Mouse (Mus musculus): Measurements from ENCODE around the gene Numbl. TPM values are rescaled to one million over a fixed set of nuclear protein-coding genes. Genes with fewer than 3 reads are reported as not detected.
A peak's percentile ranks its signal among the peaks of the same experiment; 100 is the strongest.

Gene Numbl
- total and polyA plus RNA-seq, 3 experiments = 0.81 to 2.9 (median 2.3) TPM

DNA sequence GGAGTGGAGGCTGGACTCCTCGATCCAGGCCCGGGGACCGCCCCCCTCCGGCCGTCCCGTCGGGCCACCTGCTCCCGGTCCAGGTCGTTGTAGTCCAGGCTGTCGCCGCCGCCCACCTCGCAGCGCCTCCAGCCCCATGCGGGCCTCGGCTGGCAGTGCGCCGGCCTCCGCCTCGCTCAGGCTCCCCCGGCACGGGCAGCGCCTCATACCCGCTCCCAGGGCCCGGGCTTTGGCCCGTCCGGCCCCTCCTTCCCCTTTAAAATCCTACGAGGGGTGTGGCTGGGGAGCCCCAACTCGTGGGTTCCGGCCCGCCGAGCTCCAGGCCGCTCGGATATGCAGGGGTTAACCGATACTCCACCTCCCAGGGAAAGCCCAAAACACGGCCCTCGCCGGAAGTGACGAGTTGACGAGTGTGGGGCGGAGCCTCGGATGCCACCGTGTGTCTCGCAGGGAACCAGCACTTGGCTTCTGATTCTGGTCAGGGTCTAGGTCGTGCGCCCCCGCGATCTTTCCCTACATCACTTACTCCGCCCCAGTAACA lies 29.9 kb upstream of the Numbl start, which contains the start of gene Itpkc (continued):
- TF ChIP-seq ZNF384 (IDR thresholded peaks at IDR 0.05; ENCODE audit: low read depth, low read length) (no peak), E2F4 (IDR thresholded peaks at IDR 0.05; ENCODE audit: insufficient replicate concordance, low read depth, low read length) (no peak), GABPA (IDR thresholded peaks at IDR 0.05; ENCODE audit: insufficient replicate concordance, low read depth, low read length) (no peak), MAZ (IDR thresholded peaks at IDR 0.05; ENCODE audit: low read depth, low read length) (peak; percentile 71; the same call in 1 of the 2 replicates), KAT2A (IDR thresholded peaks at IDR 0.05; ENCODE audit: insufficient replicate concordance, low read length) (0 out of 2 replicates have a peak, but pooled peaks have one; percentile 62), EP300 (IDR thresholded peaks at IDR 0.05; ENCODE audit: low read length) (no peak), BHLHE40 (IDR thresholded peaks at IDR 0.05; ENCODE audit: low read depth, low read length) (0 out of 2 replicates have a peak, but pooled peaks have one; percentile 33), USF1 (IDR thresholded peaks at IDR 0.05; ENCODE audit: low read depth, low read length) (no peak), JUND (conservative IDR thresholded peaks at IDR 0.05; ENCODE audit: low read depth, low read length) (no peak), CHD2 (IDR thresholded peaks at IDR 0.05; ENCODE audit: low read length) (0 out of 2 replicates have a peak, but pooled peaks have one; percentile 27), MAFK (IDR thresholded peaks at IDR 0.05; ENCODE audit: insufficient replicate concordance, low read length) (no peak)

DNA sequence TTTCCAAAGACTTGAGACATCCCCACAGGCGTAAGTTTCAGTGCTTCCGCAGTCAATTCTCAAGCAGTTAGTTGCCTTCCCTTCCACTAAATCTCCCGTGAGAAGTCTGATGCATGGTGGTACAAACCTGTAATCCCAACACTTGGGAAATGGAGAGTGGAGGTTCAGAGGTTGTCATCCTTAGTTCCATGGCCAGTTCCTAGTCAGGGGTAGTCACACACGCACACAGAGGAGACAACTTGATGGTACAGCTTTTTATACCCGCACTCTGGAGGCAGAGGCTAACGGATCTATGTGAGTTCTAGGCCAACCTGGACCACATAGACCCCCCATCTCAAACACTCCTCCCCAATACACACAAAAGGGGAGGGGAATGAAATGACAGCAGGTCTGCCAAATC lies 29.4 kb upstream of the Numbl start:
- dilution Hi-C loops (cut with MboI; ENCODE audit: extremely low pct_ligation_motif_present, extremely low pct_unique_long_range_greater_than_20kb, low sequenced_read_pairs) = no loop called here
- peak overlapping the region; percentile 44; the same call in 1 of the 2 replicates for H3K27ac ChIP-seq (ENCODE audit: insufficient read depth, low read depth)
- H3K4me3 ChIP-seq (replicated peaks in 1 of 3; ENCODE audit: low read depth in 2 of 3, low read length in 2 of 3, poor library complexity in 1 of 3) = peak overlapping the region; percentile 78 to 86 (median 81)
- no peak for DNase-seq (ENCODE audit: extremely low read depth)
- peaks cover 23 to 56% of the 10 kb centered on the region in 2 experiments for H3K4me1 ChIP-seq (ENCODE audit: control insufficient read depth in 1 of 2, insufficient read depth in 2 of 2)
- TF ChIP-seq SIN3A (IDR thresholded peaks at IDR 0.05; ENCODE audit: low read length) = no peak
- peak; percentile 9; the same call in 1 of the 2 replicates for TF ChIP-seq CHD2 (IDR thresholded peaks at IDR 0.05; ENCODE audit: low read length)
- no peak for TF ChIP-seq RCOR1 (conservative IDR thresholded peaks at IDR 0.05; ENCODE audit: low read depth, low read length)
- 0 out of 2 replicates have a peak, but pooled peaks have one; percentile 52 for TF ChIP-seq TBP (conservative IDR thresholded peaks at IDR 0.05; ENCODE audit: low read depth, low read length)
- TF ChIP-seq CHD1 (IDR thresholded peaks at IDR 0.05; ENCODE audit: low read depth, low read length) = 0 out of 2 replicates have a peak, but pooled peaks have one; percentile 50
- no peak for TF ChIP-seq USF2 (conservative IDR thresholded peaks at IDR 0.05; ENCODE audit: low read depth, low read length)
- no peak for TF ChIP-seq NRF1 (IDR thresholded peaks at IDR 0.05; ENCODE audit: low read depth, low read length)
- TF ChIP-seq ZC3H11A (IDR thresholded peaks at IDR 0.05; ENCODE audit: low read depth, low read length) = no peak
- no peaks in the 10 kb centered on the region for H3K9me3 ChIP-seq (replicated peaks; ENCODE audit: low read length)
- peaks cover 13% of the 10 kb centered on the region; the same call in 1 of the 2 replicates for H3K79me2 ChIP-seq (replicated peaks; ENCODE audit: control insufficient read depth, extremely low read depth, insufficient read depth, poor library complexity, severe bottlenecking)
- H3K9ac ChIP-seq (ENCODE audit: insufficient read depth, low read depth) = peak overlapping the region; percentile 63
- in situ Hi-C loops (cut with MboI; ENCODE audit: low pct_ligation_motif_present, low pct_unique_long_range_greater_than_20kb, low sequenced_read_pairs) = loop anchor here (5.0 kb wide), 2 partner anchors 37 to 67 kb away; no protein-coding TSS in a partner anchor
- H3K27me3 ChIP-seq (replicated peaks) = no peaks in the 10 kb centered on the region
- peaks cover 0 to 10% of the 10 kb centered on the region in 2 experiments for H3K36me3 ChIP-seq (replicated peaks in 1 of 2; ENCODE audit: control insufficient read depth in 1 of 2, insufficient read depth in 1 of 2, low read length in 1 of 2)
- H3K4me2 ChIP-seq (ENCODE audit: insufficient read depth, low read depth, poor library complexity, severe bottlenecking) = peak overlapping the region; percentile 75
